Mouse (Mus musculus): ENCODE measurements around the gene Ggta1.

DNA sequence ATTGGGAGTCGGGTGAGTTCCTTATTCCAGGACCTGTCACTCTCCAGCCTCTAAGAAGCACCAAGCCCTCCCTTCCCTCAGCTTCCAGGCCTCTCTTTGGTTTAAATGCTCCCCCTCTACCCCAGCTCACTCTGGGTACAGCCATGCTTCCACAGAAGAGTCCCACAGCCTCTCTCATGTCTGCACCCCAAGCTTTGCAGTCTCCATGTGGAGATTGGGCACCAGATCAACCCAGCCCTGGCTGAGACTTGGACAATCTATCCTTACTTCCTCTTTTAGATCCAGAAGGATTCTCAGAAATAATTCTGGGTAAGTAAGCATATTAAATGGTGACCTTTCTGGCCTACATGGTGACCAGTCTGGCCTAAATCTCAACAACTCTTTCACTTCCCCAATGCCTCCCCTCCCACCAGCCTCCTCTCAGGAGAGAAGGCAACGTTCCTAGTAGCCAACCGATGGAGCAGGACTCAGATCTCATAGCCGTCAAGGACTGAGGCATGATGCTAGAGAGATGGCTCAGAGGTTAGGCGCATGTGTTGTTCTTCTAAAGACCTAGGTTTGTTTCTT lies 11.5 kb downstream of the Ggta1 start:
- no peak for TF ChIP-seq CTCF (IDR thresholded peaks at IDR 0.05; ENCODE audit: control insufficient read depth, insufficient read depth, insufficient replicate concordance, low read depth, low read length)
- TF ChIP-seq POLR2A (IDR thresholded peaks at IDR 0.05; ENCODE audit: control insufficient read depth, low read depth, low read length): no peak
